Mouse (Mus musculus): ENCODE data around the gene Plcl2. TPM values are rescaled to one million over a fixed set of nuclear protein-coding genes. Genes with fewer than 3 reads are reported as not detected.
A peak's percentile ranks its signal among the peaks of the same experiment; 100 is the strongest.
"Not testable (repeated sequence)": the region's sequence is repeated elsewhere in the genome, so short reads cannot be mapped to it uniquely, and the experiment has no call there.

Plcl2 gene
- total RNA-seq, 2 experiments from 2014 or later: 9.9 to 10.6 TPM

GRCm38 (mm10) chr17:50600696-50601095 lies 91.5 kb downstream of the Plcl2 start:
- intact Hi-C loops (cut with DNase I): no loop called here
- DNase-seq: no peak

GRCm38 (mm10) chr17:50606890-50607289 lies 97.7 kb downstream of the Plcl2 start:
- intact Hi-C loops (cut with DNase I): no loop called here
- no peak for DNase-seq

GRCm38 (mm10) chr17:50609908-50610307 lies 100.7 kb downstream of the Plcl2 start:
- intact Hi-C loops (cut with DNase I): no loop called here
- DNase-seq: no peak

GRCm38 (mm10) chr17:50620794-50621537 lies 111.8 kb downstream of the Plcl2 start:
- intact Hi-C loops (cut with DNase I): no loop called here
- DNase-seq: no peak

GRCm38 (mm10) chr17:50621996-50622395 lies 112.8 kb downstream of the Plcl2 start:
- no peak for DNase-seq
- intact Hi-C loops (cut with DNase I): no loop called here

- intact Hi-C loops (cut with DNase I): loop anchor here (5.0 kb wide), 4 partner anchors 68 to 333 kb away; partner anchors contain the start of genes Dazl and Plcl2
Measured at GRCm38 (mm10) chr17:50625584-50625983, 116.4 kb downstream of the Plcl2 start.

GRCm38 (mm10) chr17:50627658-50628057 lies 118.5 kb downstream of the Plcl2 start:
- intact Hi-C loops (cut with DNase I): loop anchor here (5.0 kb wide), 4 partner anchors 70 to 335 kb away; partner anchors contain the start of genes Dazl and Plcl2
- no peak for DNase-seq

More at GRCm38 (mm10) chr17:50625584-50625983, 116.4 kb downstream of the Plcl2 start:
- DNase-seq: no peak

GRCm38 (mm10) chr17:50628716-50629115 lies 119.5 kb downstream of the Plcl2 start:
- no peak for DNase-seq
- intact Hi-C loops (cut with DNase I): loop anchor here (5.0 kb wide), 4 partner anchors 71 to 336 kb away; partner anchors contain the start of genes Dazl and Plcl2

- intact Hi-C loops (cut with DNase I); DNase-seq: not testable (repeated sequence)
Measured at GRCm38 (mm10) chr17:50630992-50631391, 121.8 kb downstream of the Plcl2 start.

GRCm38 (mm10) chr17:50634008-50634871 lies 125.0 kb downstream of the Plcl2 start:
- DNase-seq: no peak
- intact Hi-C loops (cut with DNase I): no loop called here

GRCm38 (mm10) chr17:50635961-50636585 lies 126.9 kb downstream of the Plcl2 start:
- intact Hi-C loops (cut with DNase I): no loop called here
- no peak for DNase-seq

- intact Hi-C loops (cut with DNase I): no loop called here
- DNase-seq: no peak
Measured at GRCm38 (mm10) chr17:50638791-50639190, 129.6 kb downstream of the Plcl2 start.

GRCm38 (mm10) chr17:50641076-50641610 lies 131.9 kb downstream of the Plcl2 start:
- no peak for DNase-seq
- intact Hi-C loops (cut with DNase I): loop anchor here (5.0 kb wide), 1 partner anchor 134 kb away; the partner anchor contains the start of gene Plcl2

- intact Hi-C loops (cut with DNase I): loop anchor here (5.0 kb wide), 1 partner anchor 135 kb away; the partner anchor contains the start of gene Plcl2
- no peak for DNase-seq
Measured at GRCm38 (mm10) chr17:50641879-50642278, 132.7 kb downstream of the Plcl2 start.

GRCm38 (mm10) chr17:50643356-50643755 lies 134.2 kb downstream of the Plcl2 start:
- intact Hi-C loops (cut with DNase I): loop anchor here (5.0 kb wide), 1 partner anchor 136 kb away; the partner anchor contains the start of gene Plcl2
- peak; percentile 27 to 35 for DNase-seq

- intact Hi-C loops (cut with DNase I): loop anchor here (5.0 kb wide), 1 partner anchor 137 kb away; the partner anchor contains the start of gene Plcl2
- DNase-seq: no peak
Measured at GRCm38 (mm10) chr17:50643989-50644388, 134.8 kb downstream of the Plcl2 start.

- intact Hi-C loops (cut with DNase I); DNase-seq: not testable (repeated sequence)
Measured at GRCm38 (mm10) chr17:50648141-50648540, 138.9 kb downstream of the Plcl2 start.

GRCm38 (mm10) chr17:50648757-50649419 lies 139.7 kb downstream of the Plcl2 start:
- no peak for DNase-seq
- intact Hi-C loops (cut with DNase I): no loop called here

GRCm38 (mm10) chr17:50650535-50651223 lies 141.5 kb downstream of the Plcl2 start:
- no peak for DNase-seq
- intact Hi-C loops (cut with DNase I): no loop called here

Measured in heart, postnatal 14 days (tissue).